Mouse (Mus musculus) MEL (cell line): ENCODE measurements around the gene Shc4. TPM values are rescaled to one million over a fixed set of nuclear protein-coding genes. Genes with fewer than 3 reads are reported as not detected.

Experiments
- DNase-seq: peaks from one replicate; pipeline ENCODE4 v3.0.0; 2011; ENCODE audit warnings: low read depth, low spot score
- H3K27ac ChIP-seq: 2 replicates; pipeline ENCODE4 v1.5.1; 2012; ENCODE audit warnings: low read depth, mild to moderate bottlenecking, control low read depth, low read length, moderate library complexity; ENCODE audit not compliant: control insufficient read depth
- H3K27me3 ChIP-seq, 2 experiments: fragments of 150-350 bp in 1 of 2; sonication (generic) in 1 of 2; 2 replicates each; pipeline ENCODE4 v1.6.1; 2012; ENCODE audit warnings: low read length in 2 of 2, mild to moderate bottlenecking in 2 of 2, improper control_type of control experiment in 1 of 2, moderate library complexity in 1 of 2; ENCODE audit not compliant: insufficient read depth in 2 of 2, control insufficient read depth in 1 of 2
- H3K36me3 ChIP-seq, 2 experiments: 2 replicates each; pipeline ENCODE4 v1.6.1; 2012 to 2014; ENCODE audit warnings: low read length in 2 of 2, improper control_type of control experiment in 1 of 2, inconsistent platforms in 1 of 2, mild to moderate bottlenecking in 1 of 2; ENCODE audit not compliant: insufficient read depth in 2 of 2, control insufficient read depth in 1 of 2
- H3K4me1 ChIP-seq, 2 experiments: fragments of 150-350 bp in 1 of 2; sonication (generic) in 1 of 2; 2 replicates each; pipeline ENCODE4 v1.6.1; 2012; ENCODE audit warnings: low read length in 2 of 2, improper control_type of control experiment in 1 of 2, mild to moderate bottlenecking in 1 of 2; ENCODE audit not compliant: insufficient read depth in 2 of 2, control insufficient read depth in 1 of 2
- H3K4me3 ChIP-seq, 2 experiments: fragments of 150-350 bp in 1 of 2; sonication (generic) in 1 of 2; 2 replicates each; pipeline ENCODE4 v1.5.1; 2012; ENCODE audit warnings: low read depth in 2 of 2, low read length in 2 of 2, mild to moderate bottlenecking in 2 of 2, moderate library complexity in 2 of 2, control low read depth in 1 of 2, improper control_type of control experiment in 1 of 2; ENCODE audit not compliant: control insufficient read depth in 1 of 2, insufficient read depth in 1 of 2
- H3K79me2 ChIP-seq: 2 replicates; pipeline ENCODE4 v1.6.1; 2012; ENCODE audit warnings: mild to moderate bottlenecking, low read length, moderate library complexity; ENCODE audit not compliant: control insufficient read depth, poor library complexity, insufficient read depth
- H3K9ac ChIP-seq: 2 replicates; pipeline ENCODE4 v1.6.1; 2012; ENCODE audit warnings: low read depth, mild to moderate bottlenecking, control low read depth, low read length, moderate library complexity; ENCODE audit not compliant: control insufficient read depth, poor library complexity, severe bottlenecking
- H3K9me3 ChIP-seq: fragments of 150-350 bp; sonication (generic); replicated peaks from 2 replicates; pipeline ENCODE4 v1.6.1; 2012; ENCODE audit warnings: mild to moderate bottlenecking, low read length, improper control_type of control experiment, moderate library complexity; ENCODE audit not compliant: insufficient read depth
- BHLHE40 ChIP-seq: IDR thresholded peaks from 2 replicates; pipeline ENCODE4 v1.6.1; 2012; ENCODE audit warnings: low read depth, mild to moderate bottlenecking, inconsistent platforms, low read length, improper control_type of control experiment, borderline replicate concordance
- CTCF ChIP-seq, 3 experiments: IDR thresholded peaks in 2 of 3; conservative IDR thresholded peaks in 1 of 3; 2 replicates each; pipeline ENCODE4 v1.5.1; 2011 to 2012; ENCODE audit warnings: low read length in 3 of 3, low read depth in 2 of 3, mild to moderate bottlenecking in 2 of 3, improper control_type of control experiment in 1 of 3, inconsistent platforms in 1 of 3, mixed read lengths in 1 of 3, moderate library complexity in 1 of 3; ENCODE audit not compliant: control insufficient read depth in 1 of 3, insufficient read depth in 1 of 3, poor library complexity in 1 of 3, severe bottlenecking in 1 of 3
- E2F4 ChIP-seq: IDR thresholded peaks from 2 replicates; pipeline ENCODE4 v1.6.1; 2011; ENCODE audit warnings: low read depth, low read length, improper control_type of control experiment, borderline replicate concordance
- ETS1 ChIP-seq: IDR thresholded peaks from 2 replicates; pipeline ENCODE4 v1.6.1; 2012; ENCODE audit warnings: low read depth, mild to moderate bottlenecking, inconsistent platforms, low read length, improper control_type of control experiment, moderate library complexity
- GABPA ChIP-seq: IDR thresholded peaks from 2 replicates; pipeline ENCODE4 v1.6.1; 2012; ENCODE audit warnings: low read depth, mild to moderate bottlenecking, inconsistent platforms, low read length, improper control_type of control experiment, moderate library complexity
- MAFK ChIP-seq: IDR thresholded peaks from 2 replicates; pipeline ENCODE4 v1.6.1; 2011; ENCODE audit warnings: low read depth, mild to moderate bottlenecking, low read length, improper control_type of control experiment, borderline replicate concordance
- MAX ChIP-seq: IDR thresholded peaks from 2 replicates; pipeline ENCODE4 v1.6.1; 2011; ENCODE audit warnings: low read length, improper control_type of control experiment
- MAZ ChIP-seq: IDR thresholded peaks from 2 replicates; pipeline ENCODE4 v1.6.1; 2012; ENCODE audit warnings: low read depth, mild to moderate bottlenecking, inconsistent platforms, low read length, improper control_type of control experiment
- POLR2A ChIP-seq, 2 experiments: IDR thresholded peaks; 2 replicates each; pipeline ENCODE4 v1.6.1; 2011 to 2012; ENCODE audit warnings: low read length in 2 of 2, mild to moderate bottlenecking in 2 of 2, control low read depth in 1 of 2, improper control_type of control experiment in 1 of 2, low read depth in 1 of 2, moderate library complexity in 1 of 2; ENCODE audit not compliant: control insufficient read depth in 1 of 2, insufficient read depth in 1 of 2, poor library complexity in 1 of 2
- POLR2AphosphoS2 ChIP-seq: IDR thresholded peaks from 2 replicates; pipeline ENCODE4 v1.6.1; 2011; ENCODE audit warnings: low read length, improper control_type of control experiment
- POLR2AphosphoS5 ChIP-seq: IDR thresholded peaks from 2 replicates; pipeline ENCODE4 v1.6.1; 2012; ENCODE audit warnings: low read depth, borderline replicate concordance, mild to moderate bottlenecking, inconsistent platforms, low read length, moderate library complexity, mixed read lengths
- RAD21 ChIP-seq: IDR thresholded peaks from 2 replicates; pipeline ENCODE4 v1.6.1; 2011; ENCODE audit warnings: mild to moderate bottlenecking, low read depth, low read length, improper control_type of control experiment
- SMC3 ChIP-seq: IDR thresholded peaks from 2 replicates; pipeline ENCODE4 v1.6.1; 2011; ENCODE audit warnings: low read depth, low read length, improper control_type of control experiment
- ZC3H11A ChIP-seq: IDR thresholded peaks from 2 replicates; pipeline ENCODE4 v1.6.1; 2012; ENCODE audit warnings: low read depth, mild to moderate bottlenecking, inconsistent platforms, low read length, improper control_type of control experiment
- ZMIZ1 ChIP-seq: IDR thresholded peaks from 2 replicates; pipeline ENCODE4 v1.6.1; 2012; ENCODE audit warnings: low read depth, mild to moderate bottlenecking, inconsistent platforms, low read length, improper control_type of control experiment, moderate library complexity
- ZNF384 ChIP-seq: IDR thresholded peaks from 2 replicates; pipeline ENCODE4 v1.6.1; 2012; ENCODE audit warnings: low read depth, mild to moderate bottlenecking, inconsistent platforms, low read length, improper control_type of control experiment
- polyA plus RNA-seq, 2 experiments: library from polyadenylated mRNA; stranded (reverse) in 1 of 2; unstranded in 1 of 2; fragments of >175 nt in 1 of 2; fragments of >200 nt in 1 of 2; gene quantifications; 2 replicates each; pipeline versions ENCODE4 v1.2.1 to v1.2.4; 2012; ENCODE audit warnings: low replicate concordance in 2 of 2, low read depth in 1 of 2; ENCODE audit not compliant: insufficient read length in 2 of 2, insufficient read depth in 1 of 2, missing spikeins in 1 of 2
- total RNA-seq: library from RNA; depleted of rRNA; stranded (reverse); fragments of 300-350 nt; gene quantifications from 2 replicates; pipeline ENCODE4 v1.2.3, GENCODE M21; 2012

Shc4 gene
- total and polyA plus RNA-seq, 3 experiments, result 0.38 to 1.1 TPM; not detected in 1

DNA sequence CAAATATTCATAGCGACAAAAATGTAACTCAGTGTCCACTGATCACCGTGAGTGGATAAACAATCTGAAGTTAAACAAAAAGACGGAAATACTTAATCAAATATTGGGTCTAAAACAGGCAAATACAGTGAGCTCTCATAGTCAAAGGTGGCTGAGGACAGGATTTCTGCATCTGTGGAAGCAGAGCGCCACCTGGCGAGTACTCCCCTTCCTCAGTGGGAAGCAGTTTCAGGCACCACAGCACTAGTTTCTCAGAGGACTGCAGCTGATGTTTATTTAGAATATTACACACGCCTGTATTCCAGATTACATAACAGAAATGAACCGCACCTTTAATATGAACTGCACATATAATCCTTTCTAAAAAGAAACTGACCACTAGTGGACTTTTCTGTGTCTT lies 119.3 kb downstream of the Shc4 start:
- Histone ChIP-seq H3K79me2 (no peaks in the 10 kb centered on the region), H3K27me3 (no peaks in the 10 kb centered on the region), H3K27ac (no peak overlapping the region), H3K9me3 (no peaks in the 10 kb centered on the region), H3K9ac (no peak overlapping the region), H3K4me3 (no peak overlapping the region), H3K36me3 (peaks cover 0 to 21% of the 10 kb centered on the region in 2 experiments; a peak in 2 of 4 replicates), H3K4me1 (no peaks in the 10 kb centered on the region)
- peak; percentile 25 for DNase-seq
- TF ChIP-seq SMC3 (peak; percentile 28; the same call in 1 of the 2 replicates), E2F4 (no peak), ZC3H11A (0 out of 2 replicates have a peak, but pooled peaks have one; percentile 7), MAFK (no peak), RAD21 (peak; percentile 28), CTCF (IDR thresholded peaks at IDR 0.05 in 2 of 3, conservative IDR thresholded peaks at IDR 0.05 in 1 of 3; ENCODE audit: control insufficient read depth in 1 of 3, insufficient read depth in 1 of 3, low read depth in 2 of 3, low read length in 3 of 3, poor library complexity in 1 of 3, severe bottlenecking in 1 of 3) (peak; percentile 16 to 52 (median 39); a peak in 4 of 6 replicates)

DNA sequence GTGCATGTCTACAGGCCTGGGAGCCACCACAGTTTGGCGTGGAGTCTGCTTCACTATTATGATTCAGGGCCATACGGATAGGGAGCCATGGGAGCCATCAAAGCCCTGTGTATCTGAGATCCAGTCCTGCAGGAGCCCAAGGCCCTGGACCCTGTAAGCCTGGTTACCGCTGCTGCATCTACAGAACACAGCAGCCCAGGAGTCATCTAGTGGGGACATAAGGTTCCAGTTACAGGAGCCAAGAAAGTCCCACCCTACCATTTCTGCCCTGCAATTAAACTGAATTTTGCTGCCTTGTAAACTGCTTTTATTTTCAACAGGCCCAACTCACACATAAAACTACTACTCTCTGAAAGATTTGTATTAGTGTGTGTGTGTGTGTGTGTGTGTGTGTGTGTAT lies 121.0 kb downstream of the Shc4 start:
- no peaks in the 10 kb centered on the region for H3K27me3 ChIP-seq
- H3K27ac ChIP-seq, result no peak overlapping the region
- no peaks in the 10 kb centered on the region for H3K4me1 ChIP-seq
- H3K36me3 ChIP-seq, result peaks cover 0 to 24% of the 10 kb centered on the region in 2 experiments; a peak in 2 of 4 replicates
- no peak for TF ChIP-seq BHLHE40
- TF ChIP-seq ZNF384, result no peak
- no peak for TF ChIP-seq MAX
- no peak for TF ChIP-seq ETS1
- TF ChIP-seq POLR2A (IDR thresholded peaks at IDR 0.05; ENCODE audit: control insufficient read depth in 1 of 2, insufficient read depth in 1 of 2, low read depth in 1 of 2, low read length in 2 of 2, poor library complexity in 1 of 2), result no peak
- TF ChIP-seq POLR2AphosphoS5, result no peak
- TF ChIP-seq POLR2AphosphoS2, result no peak
- no peak for TF ChIP-seq GABPA
- no peak for TF ChIP-seq MAZ
- H3K9ac ChIP-seq, result no peak overlapping the region
- no peaks in the 10 kb centered on the region for H3K79me2 ChIP-seq
- H3K4me3 ChIP-seq, result no peak overlapping the region
- H3K9me3 ChIP-seq, result no peaks in the 10 kb centered on the region
- DNase-seq, result no peak

- H3K36me3 ChIP-seq, result peaks cover 0 to 21% of the 10 kb centered on the region in 2 experiments; a peak in 2 of 4 replicates
Observed at GRCm38 (mm10) chr2:125598958-125599357, 125.0 kb downstream of the Shc4 start.

More at GRCm38 (mm10) chr2:125598958-125599357, 125.0 kb downstream of the Shc4 start:
- H3K27me3 ChIP-seq, result no peaks in the 10 kb centered on the region
- TF ChIP-seq MAX (no peak), POLR2AphosphoS2 (no peak), GABPA (no peak), ZMIZ1 (no peak)
- H3K4me1 ChIP-seq, result no peaks in the 10 kb centered on the region
- no peak overlapping the region for H3K9ac ChIP-seq
- H3K4me3 ChIP-seq, result no peak overlapping the region
- H3K79me2 ChIP-seq, result no peaks in the 10 kb centered on the region; the same call in 1 of the 2 replicates
- H3K27ac ChIP-seq, result no peak overlapping the region
- no peak for DNase-seq
- H3K9me3 ChIP-seq, result no peaks in the 10 kb centered on the region
